Mouse (Mus musculus) gastrocnemius, postnatal 10 days (tissue): Measurements from ENCODE around the gene Ncs1. TPM values are rescaled to one million over a fixed set of nuclear protein-coding genes. Genes with fewer than 3 reads are reported as not detected.

Source experiments
- DNase-seq: peaks from one replicate; pipeline ENCODE4 v3.0.0; 2021; ENCODE audit warnings: mixed read lengths
- total RNA-seq, 2 experiments: library from RNA; stranded (reverse); gene quantifications; 2 replicates each; pipeline ENCODE4 v1.2.3; 2021

Ncs1 gene
- total RNA-seq, 2 experiments from 2014 or later: 17.6 to 18.6 TPM

DNA sequence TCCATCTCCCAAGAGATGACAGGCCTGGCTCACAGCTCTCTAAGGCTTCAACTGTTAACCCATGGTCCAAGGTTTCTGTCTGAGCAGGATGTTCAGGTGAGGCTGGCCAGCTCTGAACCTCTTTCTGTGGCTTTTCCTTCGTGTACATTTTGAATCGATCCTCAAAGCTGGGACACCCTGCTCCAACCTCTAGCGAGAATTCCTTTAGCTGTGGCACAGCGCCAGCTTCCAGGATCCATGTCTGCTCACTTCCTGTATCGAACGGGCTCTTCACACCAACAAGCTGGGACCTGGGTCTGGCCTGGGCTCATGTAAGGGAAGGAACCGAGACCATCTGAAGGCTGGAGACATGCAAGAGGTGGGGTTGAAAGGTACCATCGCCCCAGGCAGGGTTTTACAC lies 1.4 kb upstream of the Ncs1 start:
- DNase-seq: peak; percentile 35

DNA sequence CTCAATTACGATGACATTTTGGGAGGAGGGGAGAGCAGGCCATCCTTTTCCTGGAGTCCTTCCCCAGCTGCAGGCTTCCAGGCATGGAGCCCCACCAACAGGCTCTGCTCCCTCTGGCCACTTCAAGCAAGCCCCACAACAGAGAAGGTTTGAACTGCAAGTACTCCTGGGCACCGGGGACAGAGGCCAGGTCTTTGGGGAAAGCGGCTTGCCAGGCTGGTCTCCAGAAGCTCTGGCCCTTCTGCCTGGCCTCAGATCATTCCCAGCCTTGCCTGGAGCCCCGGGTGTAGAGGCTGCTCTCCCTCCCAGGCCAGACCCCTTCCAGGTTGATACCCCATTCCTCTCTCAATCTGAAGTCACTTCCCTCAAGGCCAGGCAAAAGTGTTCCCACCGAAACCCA lies 572 bp upstream of the Ncs1 start:
- no peak for DNase-seq

- peak; percentile 34 for DNase-seq
These were observed 788 bp downstream of the Ncs1 start for GRCm38 (mm10) chr2:31246251-31246971.

- DNase-seq: no peak
These were observed 3.2 kb downstream of the Ncs1 start for GRCm38 (mm10) chr2:31248856-31249255.

DNA sequence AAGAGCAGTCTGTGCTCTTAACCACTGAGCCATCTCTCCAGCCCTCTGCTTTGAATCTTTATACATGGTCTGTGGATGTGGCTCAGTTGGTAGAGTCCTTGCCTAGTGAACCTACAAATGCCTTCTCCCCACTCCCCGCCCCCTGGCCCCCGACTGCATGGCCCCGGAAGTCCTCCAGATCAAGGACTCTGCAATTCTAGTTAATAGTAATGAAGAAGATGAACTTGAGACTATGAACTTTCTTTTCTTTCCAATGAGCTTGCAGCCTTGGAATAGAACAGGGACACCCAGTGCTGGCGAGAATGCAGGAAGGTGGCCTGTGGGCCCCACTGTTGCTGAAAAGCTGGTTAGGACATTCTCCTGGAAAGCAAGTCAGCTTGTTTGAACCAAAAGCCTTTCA lies 6.5 kb downstream of the Ncs1 start:
- DNase-seq: no peak

DNA sequence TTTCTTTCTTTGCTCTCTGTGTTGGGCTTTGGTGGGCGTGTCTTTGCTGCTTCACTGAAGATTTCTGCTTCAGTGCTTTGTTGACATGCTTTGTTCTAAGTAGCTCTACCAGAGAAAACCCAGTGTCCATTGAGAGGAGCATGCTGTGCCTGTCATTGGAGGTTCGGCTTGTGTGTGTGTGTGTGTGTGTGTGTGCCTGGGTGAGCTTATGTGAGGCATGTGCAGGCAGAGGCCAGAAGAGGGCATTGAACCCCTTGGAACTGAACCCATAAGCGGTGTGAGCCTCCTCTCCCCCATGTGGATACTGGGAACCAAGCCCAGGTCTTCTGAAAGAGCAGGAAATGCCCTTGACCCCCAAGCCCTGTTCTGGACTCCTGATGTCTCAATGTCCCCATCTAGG lies 7.8 kb downstream of the Ncs1 start:
- no peak for DNase-seq

DNA sequence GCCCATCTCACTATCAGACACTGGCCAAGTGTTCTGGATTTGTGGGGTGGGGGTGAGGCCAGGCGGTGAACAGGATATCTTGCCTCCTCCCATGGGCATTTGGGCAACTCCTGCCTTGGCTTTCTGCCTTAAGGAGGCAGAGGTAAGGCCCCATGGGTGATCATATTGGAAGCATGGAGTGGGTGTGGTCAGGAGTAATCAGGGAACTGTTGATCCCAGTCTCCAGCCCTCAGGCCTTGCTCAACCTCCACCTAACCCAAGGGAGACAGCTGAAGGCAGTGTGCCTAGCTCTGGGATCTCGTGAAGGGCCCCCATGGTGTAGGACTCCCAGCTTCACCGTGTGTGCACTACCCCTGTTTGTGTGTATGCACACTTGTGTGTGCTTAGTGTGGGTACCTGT lies 9.2 kb downstream of the Ncs1 start:
- DNase-seq: no peak

- DNase-seq: peak; percentile 68
These were observed 10.6 kb downstream of the Ncs1 start for GRCm38 (mm10) chr2:31255952-31256938.

GRCm38 (mm10) chr2:31257096-31257495 lies 11.5 kb downstream of the Ncs1 start:
- no peak for DNase-seq

- peak; percentile 72 for DNase-seq
These were observed 13.2 kb downstream of the Ncs1 start for GRCm38 (mm10) chr2:31258609-31259366.

- DNase-seq: no peak
These were observed 13.8 kb downstream of the Ncs1 start for GRCm38 (mm10) chr2:31259367-31259920.

DNA sequence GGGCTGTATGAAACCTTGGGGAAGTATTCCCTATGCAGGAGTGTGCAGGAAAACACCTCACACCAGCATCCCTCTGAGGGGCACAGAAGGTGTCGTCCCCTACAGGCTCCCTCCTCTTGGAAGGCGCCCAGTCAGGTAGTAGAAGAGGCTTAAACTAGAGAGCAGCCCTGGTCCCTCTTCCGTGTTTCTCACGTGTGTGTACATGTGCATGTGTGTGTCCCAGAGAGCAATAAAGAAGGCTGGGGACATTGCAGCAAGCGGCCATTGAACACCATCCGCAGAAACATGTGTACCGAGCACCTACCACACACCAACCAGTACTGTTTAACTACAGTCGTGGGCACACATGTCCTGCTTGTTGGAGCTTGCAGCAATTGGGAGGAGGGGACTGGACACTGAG lies 14.9 kb downstream of the Ncs1 start:
- DNase-seq: no peak

DNA sequence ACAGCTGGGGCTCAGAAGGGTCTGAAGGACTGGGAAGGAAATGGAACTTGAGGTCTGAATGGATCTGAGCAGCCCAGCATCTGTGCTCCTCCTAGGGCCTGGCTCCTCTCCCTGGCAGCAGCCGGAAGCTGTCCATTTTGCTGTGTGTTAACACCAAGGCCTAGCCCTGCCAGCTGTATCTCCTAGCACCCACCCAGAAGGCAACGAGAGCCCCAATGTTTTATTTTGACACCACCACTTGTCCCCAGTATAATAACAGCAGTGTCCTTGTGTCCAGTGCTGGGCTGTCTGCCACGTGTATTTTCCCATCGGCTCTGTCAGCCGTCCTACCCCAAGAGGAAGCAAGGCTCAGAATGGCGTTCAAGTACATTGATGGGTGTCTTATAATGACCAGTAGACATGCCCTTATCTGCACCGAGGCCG lies 17.4 kb downstream of the Ncs1 start:
- no peak for DNase-seq

- peak; percentile 87 for DNase-seq
These were observed 18.2 kb downstream of the Ncs1 start for GRCm38 (mm10) chr2:31263746-31264378.

GRCm38 (mm10) chr2:31267447-31267846 lies 21.8 kb downstream of the Ncs1 start:
- DNase-seq: no peak

DNA sequence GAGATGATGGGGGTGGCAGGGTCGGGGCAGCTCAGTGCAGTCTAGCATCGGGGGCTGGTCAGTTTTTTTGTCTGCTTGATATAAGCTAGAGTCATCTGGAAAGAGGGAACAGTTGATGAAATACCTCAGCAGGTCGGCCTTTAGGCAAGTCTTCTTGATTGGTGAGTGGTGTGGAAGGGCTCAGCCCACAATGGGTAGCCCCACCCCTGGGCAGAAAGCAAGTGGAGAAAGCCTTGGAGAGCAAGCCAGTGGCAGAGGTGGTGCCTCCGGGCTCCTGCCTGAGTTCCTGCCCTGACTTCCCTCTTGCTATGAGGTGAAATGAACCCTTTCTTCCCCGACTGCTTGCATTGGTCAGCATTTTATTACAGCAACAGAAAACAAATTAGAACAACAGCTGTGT lies 23.0 kb downstream of the Ncs1 start:
- no peak for DNase-seq

DNA sequence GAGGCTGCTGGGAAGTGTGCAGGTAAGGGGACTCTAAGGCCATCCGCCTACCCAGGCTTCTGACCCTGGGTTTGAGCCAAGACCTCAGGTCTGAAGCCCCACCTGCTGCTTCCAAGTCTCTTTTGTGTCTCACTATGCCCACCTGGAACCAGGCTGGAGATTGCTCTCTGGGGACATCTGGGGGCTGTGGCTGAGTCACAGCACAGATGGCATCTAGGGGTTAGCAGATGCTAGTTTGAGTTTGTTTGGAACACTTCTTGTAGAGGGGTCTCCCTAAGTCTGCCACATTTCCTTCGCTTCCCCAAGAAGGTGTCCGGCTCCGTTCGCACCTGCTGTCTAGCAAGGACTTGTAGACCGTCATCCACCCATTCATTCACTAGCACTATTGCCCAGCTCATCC lies 23.6 kb downstream of the Ncs1 start:
- no peak for DNase-seq

DNA sequence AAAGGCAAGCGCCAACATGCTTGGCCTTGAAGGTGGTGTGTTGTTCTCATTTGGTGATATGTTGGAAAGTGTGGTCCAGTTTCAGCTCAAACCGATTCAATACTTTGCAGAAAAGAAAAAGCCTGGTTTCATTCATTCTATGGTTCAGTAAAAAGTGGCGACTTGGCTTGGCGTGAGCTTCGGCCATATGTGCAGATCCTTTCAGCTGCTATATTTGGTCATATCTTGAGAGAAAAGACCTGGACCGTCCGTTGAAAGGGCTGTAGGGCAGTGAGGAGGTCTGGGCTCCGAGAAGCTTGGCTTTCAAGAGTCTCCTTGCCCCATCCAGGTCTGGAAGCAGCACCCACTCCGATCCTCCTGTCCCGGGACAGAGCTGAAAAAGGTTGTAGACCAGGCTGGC lies 24.2 kb downstream of the Ncs1 start:
- no peak for DNase-seq

GRCm38 (mm10) chr2:31270470-31270869 lies 24.8 kb downstream of the Ncs1 start:
- no peak for DNase-seq

DNA sequence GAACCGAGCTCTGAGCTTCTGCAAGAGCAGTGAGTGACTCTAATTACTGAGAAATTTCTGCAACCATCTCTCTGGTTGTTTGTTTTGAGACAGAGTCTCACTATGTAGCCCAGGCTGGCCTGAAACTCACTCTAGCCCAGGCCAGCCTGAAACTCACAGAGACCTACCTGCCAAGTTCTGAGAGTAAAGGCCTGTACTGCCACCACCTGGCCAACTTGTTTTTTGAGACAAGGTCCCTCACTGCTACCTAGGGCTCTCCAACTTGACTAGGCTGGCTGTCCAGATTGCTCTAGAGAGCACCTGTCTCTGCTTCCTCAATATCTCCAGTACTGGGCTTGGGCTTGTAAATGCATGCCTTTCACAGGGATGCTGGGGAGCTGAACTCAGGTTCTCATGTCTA lies 25.4 kb downstream of the Ncs1 start:
- no peak for DNase-seq

GRCm38 (mm10) chr2:31274993-31275392 lies 29.4 kb downstream of the Ncs1 start:
- DNase-seq: no peak

DNA sequence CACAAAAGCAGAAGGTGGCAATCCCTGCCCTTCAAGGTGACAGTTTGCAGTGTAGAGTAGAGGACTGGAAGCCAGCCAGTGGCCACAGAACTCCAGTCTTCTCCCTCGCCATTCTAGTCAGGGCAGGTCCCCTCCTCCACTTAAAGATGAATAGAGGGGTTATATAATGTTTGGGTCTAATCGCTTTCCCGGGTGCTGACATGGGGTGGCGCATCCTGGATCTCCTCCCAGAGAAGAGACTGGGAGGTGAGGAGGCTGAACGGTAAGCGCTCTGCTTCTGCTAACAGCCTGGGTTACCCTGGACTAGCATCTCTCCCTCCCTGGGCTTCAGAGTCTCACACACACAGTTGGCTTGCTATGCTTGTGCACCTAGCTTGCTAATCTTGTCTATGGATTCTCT lies 32.2 kb downstream of the Ncs1 start:
- no peak for DNase-seq
